Mouse (Mus musculus) kidney, adult 2 months (tissue): ENCODE results near the gene Ltb4r2. TPM values are rescaled to one million over a fixed set of nuclear protein-coding genes. Genes with fewer than 3 reads are reported as not detected.
A peak's percentile ranks its signal among the peaks of the same experiment; 100 is the strongest.

Source experiments
- DNase-seq: peaks from one replicate; pipeline ENCODE4 v3.0.0; 2021
- H3K27ac ChIP-seq: fragments of 200-500 bp; 2 replicates; pipeline ENCODE4 v1.5.1; 2012; ENCODE audit warnings: low read depth, low read length, control low read depth, inconsistent platforms; ENCODE audit not compliant: insufficient read depth
- H3K27me3 ChIP-seq: fragments of 200-500 bp; replicated peaks from 2 replicates; pipeline ENCODE4 v1.6.1; 2012; ENCODE audit warnings: mild to moderate bottlenecking, moderate library complexity, low read length, inconsistent platforms; ENCODE audit not compliant: control insufficient read depth, insufficient read depth
- H3K36me3 ChIP-seq: fragments of 200-500 bp; 2 replicates; pipeline ENCODE4 v1.6.1; 2012; ENCODE audit warnings: mild to moderate bottlenecking, moderate library complexity, low read length, inconsistent platforms; ENCODE audit not compliant: control insufficient read depth, insufficient read depth
- H3K4me1 ChIP-seq: fragments of 200-500 bp; 2 replicates; pipeline ENCODE4 v1.6.1; 2011; ENCODE audit warnings: low read length; ENCODE audit not compliant: control insufficient read depth, insufficient read depth
- H3K4me3 ChIP-seq: fragments of 200-500 bp; 2 replicates; pipeline ENCODE4 v1.5.1; 2011; ENCODE audit warnings: mild to moderate bottlenecking, low read depth, low read length, control low read depth; ENCODE audit not compliant: insufficient read depth
- CTCF ChIP-seq: fragments of 200-500 bp; conservative IDR thresholded peaks from 2 replicates; pipeline ENCODE4 v1.5.1; 2011; ENCODE audit warnings: low read depth, mild to moderate bottlenecking, control low read depth, low read length, moderate library complexity, mixed read lengths; ENCODE audit not compliant: insufficient read depth, insufficient read length
- POLR2A ChIP-seq: fragments of 200-500 bp; IDR thresholded peaks from one replicate; pipeline ENCODE4 v1.6.1; 2011; ENCODE audit warnings: low read depth, low read length, control low read depth
- WGBS: fragments of 180-500 bp; shearing (Covaris S2); methylation state at CpG from one replicate; pipeline ENCODE4 v1.1.7; 2018; 5-methylcytosine and 5-hydroxymethylcytosine counted together
- polyA plus RNA-seq: library from polyadenylated mRNA; depleted of rRNA; stranded (reverse); fragments of >200 nt; gene quantifications from 2 replicates; pipeline ENCODE4 v1.2.3, GENCODE M21; 2012

The Ltb4r2 gene
- polyA plus RNA-seq, 1 experiment = 0.56 TPM

- Histone ChIP-seq H3K4me1 (peaks cover 20% of the 10 kb centered on the region; the same call in 1 of the 2 replicates), H3K27me3 (no peaks in the 10 kb centered on the region), H3K4me3 (peak overlapping the region; percentile 23; the same call in 1 of the 2 replicates), H3K27ac (peak overlapping the region; percentile 77), H3K36me3 (no peaks in the 10 kb centered on the region)
- 67% methylated on average over 12 of the region's 12 CpGs for WGBS
- DNase-seq = peak; percentile 35
- TF ChIP-seq CTCF = no peak
- no peak for TF ChIP-seq POLR2A
Measured at GRCm38 (mm10) chr14:55720666-55721065, 40.6 kb upstream of the Ltb4r2 start.

GRCm38 (mm10) chr14:55721076-55721475, 40.2 kb upstream of the Ltb4r2 start:
- DNase-seq = peak; percentile 84
- 48% methylated on average over 6 of the region's 6 CpGs for WGBS
- Histone ChIP-seq H3K36me3 (no peaks in the 10 kb centered on the region), H3K4me3 (peak overlapping the region; percentile 23; the same call in 1 of the 2 replicates), H3K4me1 (peaks cover 20% of the 10 kb centered on the region; the same call in 1 of the 2 replicates), H3K27me3 (no peaks in the 10 kb centered on the region), H3K27ac (peak overlapping the region; percentile 77)
- TF ChIP-seq CTCF (no peak), POLR2A (no peak)

GRCm38 (mm10) chr14:55721700-55722437, 39.4 kb upstream of the Ltb4r2 start, which contains the start of gene Rabggta:
Gene Rabggta (minus strand): TSS chr14:55722263.
- TF ChIP-seq POLR2A (no peak), CTCF (peak; percentile 92)
- peak within 1 kb of the TSS; percentile 88 for H3K27ac ChIP-seq
- no peaks in the 10 kb centered on the region for H3K36me3 ChIP-seq
- peaks cover 20% of the 10 kb centered on the region; the same call in 1 of the 2 replicates for H3K4me1 ChIP-seq
- under 1% methylated on average over 50 of the region's 50 CpGs for WGBS
- no peaks in the 10 kb centered on the region for H3K27me3 ChIP-seq
- DNase-seq = peak; percentile 97
- H3K4me3 ChIP-seq = peak within 1 kb of the TSS; percentile 92

GRCm38 (mm10) chr14:55722438-55722945, 38.7 kb upstream of the Ltb4r2 start:
- no peak overlapping the region; the same call in 1 of the 2 replicates for H3K27ac ChIP-seq
- H3K4me3 ChIP-seq = no peak overlapping the region
- no peak for TF ChIP-seq CTCF
- TF ChIP-seq POLR2A = no peak
- no peak for DNase-seq
- no peaks in the 10 kb centered on the region for H3K36me3 ChIP-seq
- no peaks in the 10 kb centered on the region for H3K27me3 ChIP-seq
- whole genome bisulfite sequencing = 46% methylated on average over 8 of the region's 8 CpGs
- peaks cover 15% of the 10 kb centered on the region; the same call in 1 of the 2 replicates for H3K4me1 ChIP-seq

GRCm38 (mm10) chr14:55723433-55723832, 37.8 kb upstream of the Ltb4r2 start:
- Histone ChIP-seq H3K4me3 (no peak overlapping the region), H3K36me3 (no peaks in the 10 kb centered on the region), H3K27me3 (no peaks in the 10 kb centered on the region), H3K27ac (no peak overlapping the region), H3K4me1 (peaks cover 10% of the 10 kb centered on the region; the same call in 1 of the 2 replicates)
- no peak for TF ChIP-seq CTCF
- no peak for TF ChIP-seq POLR2A
- DNase-seq = no peak
- 95% methylated on average over 7 of the region's 7 CpGs for WGBS

- Histone ChIP-seq H3K27ac (0 out of 2 replicates have a peak overlapping the region, but pooled peaks have one; percentile 24), H3K27me3 (no peaks in the 10 kb centered on the region), H3K4me1 (peaks cover 10% of the 10 kb centered on the region; the same call in 1 of the 2 replicates), H3K36me3 (no peaks in the 10 kb centered on the region), H3K4me3 (no peak overlapping the region)
- TF ChIP-seq CTCF (no peak), POLR2A (no peak)
- 37% methylated on average over 8 of the region's 8 CpGs for WGBS
- DNase-seq = peak; percentile 72
Measured at GRCm38 (mm10) chr14:55724411-55724871, 36.8 kb upstream of the Ltb4r2 start.

- no peaks in the 10 kb centered on the region for H3K36me3 ChIP-seq
- DNase-seq = no peak
- H3K4me3 ChIP-seq = no peak overlapping the region
- peaks cover 5% of the 10 kb centered on the region; the same call in 1 of the 2 replicates for H3K4me1 ChIP-seq
- no peaks in the 10 kb centered on the region for H3K27me3 ChIP-seq
- TF ChIP-seq POLR2A (no peak), CTCF (no peak)
- H3K27ac ChIP-seq = no peak overlapping the region
Measured at GRCm38 (mm10) chr14:55726261-55726660, 35.0 kb upstream of the Ltb4r2 start.
